Mouse (Mus musculus) megakaryocyte progenitor cell, adult 5-6 weeks (primary cell): ENCODE measurements around the gene Htr1d. TPM values are rescaled to one million over a fixed set of nuclear protein-coding genes. Genes with fewer than 3 reads are reported as not detected.

Experiments
- ATAC-seq: replicated peaks from 2 replicates; pipeline ENCODE4 v1.8.0; 2016; ENCODE audit warnings: mild to moderate bottlenecking, moderate TSS enrichment, inconsistent platforms; ENCODE audit not compliant: poor library complexity
- total RNA-seq, 2 experiments: library from RNA; stranded (forward) in 1 of 2; stranded (reverse) in 1 of 2; fragments of 157-497, 149-512 nt in 1 of 2; fragments of 200-1000 nt in 1 of 2; gene quantifications; 2 replicates each; pipeline versions ENCODE4 v1.2.3 to v1.2.4; 2015 to 2017

Htr1d gene
- total RNA-seq (2015) (not detected in 2 replicates), total RNA-seq (2017) (not detected in 2 replicates)

DNA sequence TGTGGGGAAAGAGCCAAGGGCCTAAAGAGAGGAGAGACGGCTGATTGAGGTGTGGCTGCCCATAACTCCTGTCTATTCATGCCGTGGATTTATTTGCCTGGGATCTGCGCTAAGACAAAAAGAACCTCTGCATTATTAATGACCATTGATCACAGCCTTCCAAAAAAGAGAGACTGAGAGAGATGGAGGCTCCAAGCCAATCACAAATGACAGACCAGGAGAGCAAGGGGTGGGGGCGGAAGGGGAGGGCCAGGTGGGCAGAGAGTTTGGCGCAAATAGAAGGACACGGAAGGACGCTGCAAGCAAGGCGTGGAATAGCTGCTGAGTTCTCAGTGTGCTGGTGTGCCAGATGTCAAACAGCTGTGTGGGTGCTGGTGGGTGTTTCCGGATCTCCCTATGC is at the start of gene Htr1d:
Gene Htr1d (plus strand): TSS at position 301 of the 400 bp plus-strand sequence.
- ATAC-seq, result no peak

DNA sequence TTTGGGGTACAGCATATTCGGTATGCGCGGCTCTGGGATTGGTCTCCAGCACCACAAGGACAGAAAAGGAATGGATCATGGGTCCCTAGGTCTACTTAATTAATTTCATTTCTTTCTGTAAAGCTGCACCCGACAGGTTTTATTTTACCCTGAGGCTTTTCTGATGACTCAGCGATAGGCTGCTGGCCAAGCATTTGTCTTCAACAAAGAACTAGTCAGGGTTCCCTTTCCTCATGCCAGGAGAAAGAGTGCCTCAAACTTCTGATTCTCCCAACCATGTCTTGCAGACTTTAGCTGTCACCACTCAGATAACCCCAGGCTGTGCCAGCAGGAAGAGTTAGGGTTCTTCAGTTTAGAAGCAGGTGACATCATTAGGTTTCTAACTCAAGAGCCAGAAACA is 46.3 kb upstream of the Htr1d start:
- no peak for ATAC-seq

- no peak for ATAC-seq
These were observed 40.3 kb upstream of the Htr1d start for GRCm38 (mm10) chr4:136383052-136383451.

GRCm38 (mm10) chr4:136383839-136384238 is 39.5 kb upstream of the Htr1d start:
- no peak for ATAC-seq

DNA sequence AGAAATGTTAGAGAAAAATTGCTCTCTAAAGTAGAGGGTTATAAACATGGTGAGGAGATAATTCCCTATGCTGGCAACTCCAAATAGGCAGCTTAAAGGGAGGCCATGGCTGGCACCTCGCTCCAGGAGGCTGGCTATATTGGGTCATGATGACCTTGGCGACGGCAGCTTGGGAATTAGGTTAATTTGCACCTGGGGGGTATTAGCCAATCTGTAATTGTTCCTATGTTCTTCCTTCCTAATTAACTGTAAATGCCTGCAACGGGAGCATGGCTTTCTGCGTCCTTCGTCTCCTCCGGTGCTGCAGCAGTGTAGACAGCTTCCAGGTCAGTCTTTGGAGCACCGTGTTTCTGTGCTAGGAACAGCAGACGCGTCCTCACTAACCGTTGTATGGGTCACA is 36.1 kb upstream of the Htr1d start:
- ATAC-seq, result no peak

DNA sequence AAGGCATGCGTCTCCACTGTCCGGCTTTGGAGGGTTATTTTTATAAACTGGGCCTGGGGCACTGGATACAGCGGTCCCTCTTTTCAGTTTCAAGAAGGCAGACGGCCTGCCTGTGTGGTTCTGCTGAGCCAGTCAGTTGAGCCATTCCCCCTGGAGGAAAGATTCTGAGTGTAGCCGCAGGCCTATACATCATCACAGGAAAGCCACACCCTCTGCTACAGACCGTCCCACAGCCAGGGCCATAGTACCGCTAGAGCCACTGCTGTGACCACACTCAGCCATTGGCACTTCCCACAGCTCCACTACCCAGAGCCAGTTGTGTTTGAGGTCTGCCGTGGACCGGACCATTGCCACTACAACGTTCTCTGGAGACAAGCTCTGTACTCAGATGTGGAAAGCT is 21.5 kb upstream of the Htr1d start:
- ATAC-seq, result no peak

DNA sequence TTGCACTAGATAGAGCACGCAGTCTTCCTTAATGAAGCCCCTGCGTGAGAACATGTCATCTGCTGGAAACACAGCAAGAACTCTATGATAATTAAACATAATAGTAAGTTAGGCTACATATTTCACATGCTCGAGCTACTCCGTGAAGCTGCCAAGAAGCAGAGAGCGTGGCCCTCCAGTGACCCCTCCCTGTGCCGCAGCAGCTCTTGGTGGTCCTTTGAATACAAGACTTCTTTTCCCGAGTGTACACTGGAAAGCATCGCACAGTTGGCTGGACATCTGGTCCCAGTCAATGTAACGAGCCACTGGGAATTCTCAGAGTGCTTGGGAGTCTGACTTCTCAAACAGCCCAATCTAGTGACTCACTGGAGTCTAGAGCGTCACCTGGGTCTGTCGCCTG is 15.5 kb upstream of the Htr1d start:
- ATAC-seq, result no peak

DNA sequence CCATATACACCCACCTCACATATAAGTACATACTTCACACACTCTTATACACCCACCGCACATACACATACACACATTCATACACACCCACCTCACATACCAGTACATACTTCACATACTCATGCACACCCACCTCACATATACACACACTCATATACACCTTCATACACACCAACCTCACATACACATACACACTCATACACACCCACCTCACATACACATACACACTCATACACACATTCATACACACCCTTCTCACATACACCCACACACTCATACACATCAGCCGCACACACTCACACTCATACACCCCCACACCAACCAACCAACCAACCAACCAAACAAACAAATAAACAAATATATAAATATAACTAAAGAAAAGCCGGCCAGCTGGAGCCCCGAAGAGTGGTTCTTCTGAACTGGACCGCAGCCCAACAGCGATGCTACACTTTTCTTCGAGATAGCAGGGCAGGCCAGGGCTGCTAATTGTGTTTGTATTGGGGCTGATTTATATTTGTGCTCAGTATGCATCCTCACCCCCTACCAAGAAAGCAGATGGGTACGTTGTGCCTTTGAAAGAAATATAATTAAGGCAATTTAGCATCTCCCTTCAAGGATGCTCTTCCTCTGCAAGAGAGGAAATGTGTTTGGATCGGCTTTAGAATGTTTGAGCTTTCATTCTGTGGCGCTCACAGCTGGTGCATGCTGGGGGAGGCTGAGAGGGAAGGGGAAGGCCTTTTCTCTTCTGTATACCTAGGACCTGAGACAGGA is 11.1 kb upstream of the Htr1d start:
- no peak for ATAC-seq

GRCm38 (mm10) chr4:136415477-136415876 is 7.8 kb upstream of the Htr1d start:
- ATAC-seq, result no peak

- no peak for ATAC-seq
These were observed 4.4 kb upstream of the Htr1d start for GRCm38 (mm10) chr4:136418962-136419361.

GRCm38 (mm10) chr4:136419386-136419785 is 3.9 kb upstream of the Htr1d start:
- ATAC-seq, result no peak

DNA sequence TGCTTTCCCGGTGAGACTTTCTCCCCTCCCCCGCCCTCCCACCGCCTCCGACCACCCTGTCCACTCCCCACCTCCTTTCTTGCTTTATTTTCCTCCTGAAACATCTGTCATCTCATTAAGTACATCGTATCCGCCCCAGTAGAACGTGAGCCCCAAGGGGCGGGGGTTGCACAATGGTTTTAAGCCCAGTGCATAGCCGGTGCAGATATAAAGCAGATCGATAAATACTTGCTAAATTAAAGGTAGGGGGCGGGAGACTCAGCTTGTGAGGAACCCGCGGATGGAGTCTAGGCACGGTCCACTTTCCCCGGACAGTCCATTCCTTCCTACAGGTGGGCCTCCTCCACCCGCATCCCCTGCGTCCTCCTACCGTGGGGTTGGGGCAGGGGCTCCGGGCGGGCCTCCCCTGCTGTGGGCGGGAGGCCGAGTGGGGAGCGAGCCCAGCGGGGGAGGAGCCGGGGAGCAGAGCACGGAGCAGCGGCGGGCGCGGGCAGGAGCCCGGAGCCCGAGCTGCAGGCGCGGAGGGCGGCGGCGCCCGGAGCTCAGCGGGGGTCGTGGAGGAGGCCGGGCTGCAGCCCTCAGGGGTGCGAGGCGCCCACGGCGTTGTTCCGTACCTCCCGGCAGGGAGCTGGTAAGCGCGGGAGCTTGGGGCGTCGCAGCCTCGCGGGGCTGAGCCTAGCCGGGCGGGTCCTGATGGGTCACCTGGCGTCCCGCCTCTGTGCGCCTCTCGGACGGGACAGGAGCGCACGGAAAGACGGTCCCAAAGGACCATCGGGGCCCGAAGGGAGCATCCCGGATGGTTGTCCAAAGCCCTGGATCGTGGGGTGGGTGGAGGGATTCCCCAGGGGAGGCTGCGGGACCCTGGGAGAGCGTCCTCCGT is 1.0 kb downstream of the Htr1d start:
- ATAC-seq, result no peak

GRCm38 (mm10) chr4:136425000-136425288 is 1.6 kb downstream of the Htr1d start:
- no peak for ATAC-seq

DNA sequence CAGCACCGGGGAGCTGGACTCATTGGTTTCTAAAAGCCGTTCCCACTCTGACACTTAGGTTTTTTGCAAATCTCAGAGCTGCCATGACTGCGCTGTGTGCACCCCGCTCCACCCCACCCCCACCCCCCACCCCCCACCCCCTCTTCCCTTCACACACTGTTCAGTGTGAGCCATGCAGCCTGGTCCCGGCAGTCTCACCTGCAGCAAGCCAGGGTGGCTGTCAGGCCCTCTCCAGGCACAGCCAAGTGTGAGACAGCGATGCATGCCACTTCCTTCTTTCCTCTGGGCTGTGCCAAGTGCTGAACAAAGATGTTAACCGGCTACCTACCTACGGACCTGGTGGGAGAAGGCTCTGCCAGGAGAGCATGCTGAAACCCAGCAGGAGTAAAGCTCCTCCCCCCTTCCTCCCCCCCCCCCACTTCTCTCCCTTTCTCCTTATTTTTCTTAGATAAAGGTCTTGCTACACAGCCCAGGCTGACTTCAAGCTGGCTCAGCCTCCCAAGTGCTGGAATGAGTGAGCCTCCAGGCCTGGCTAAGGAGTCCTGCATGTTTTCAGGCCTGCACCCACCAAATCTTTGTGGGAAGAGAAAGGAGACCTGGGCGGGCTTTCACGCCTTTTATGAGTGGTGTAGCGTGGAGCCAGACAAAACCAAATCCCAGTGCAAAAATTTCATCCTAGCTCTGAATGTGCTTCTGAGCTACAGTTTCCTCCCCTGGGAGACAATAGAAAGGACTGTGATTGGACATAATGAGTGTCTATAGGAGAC is 7.5 kb downstream of the Htr1d start:
- no peak for ATAC-seq

DNA sequence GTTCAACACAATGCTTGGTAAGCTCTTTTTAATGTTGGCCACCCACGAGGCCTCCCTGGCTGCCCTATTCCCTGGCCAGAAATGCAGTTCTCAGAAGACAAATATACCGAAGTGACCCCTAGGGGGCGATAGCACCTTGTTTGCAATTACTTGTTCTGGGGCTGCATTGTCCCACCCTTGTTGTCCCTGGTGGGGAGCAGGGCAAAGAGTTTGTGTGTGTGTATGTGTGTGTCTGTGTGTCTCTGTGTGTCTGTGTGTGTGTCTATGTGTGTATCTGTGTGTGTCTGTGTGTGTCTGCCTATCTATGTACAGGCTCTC is 8.0 kb downstream of the Htr1d start:
- peak; percentile 73 for ATAC-seq

GRCm38 (mm10) chr4:136434029-136434428 is 10.7 kb downstream of the Htr1d start:
- no peak for ATAC-seq

- no peak for ATAC-seq
These were observed 15.8 kb downstream of the Htr1d start for GRCm38 (mm10) chr4:136439106-136439505.

DNA sequence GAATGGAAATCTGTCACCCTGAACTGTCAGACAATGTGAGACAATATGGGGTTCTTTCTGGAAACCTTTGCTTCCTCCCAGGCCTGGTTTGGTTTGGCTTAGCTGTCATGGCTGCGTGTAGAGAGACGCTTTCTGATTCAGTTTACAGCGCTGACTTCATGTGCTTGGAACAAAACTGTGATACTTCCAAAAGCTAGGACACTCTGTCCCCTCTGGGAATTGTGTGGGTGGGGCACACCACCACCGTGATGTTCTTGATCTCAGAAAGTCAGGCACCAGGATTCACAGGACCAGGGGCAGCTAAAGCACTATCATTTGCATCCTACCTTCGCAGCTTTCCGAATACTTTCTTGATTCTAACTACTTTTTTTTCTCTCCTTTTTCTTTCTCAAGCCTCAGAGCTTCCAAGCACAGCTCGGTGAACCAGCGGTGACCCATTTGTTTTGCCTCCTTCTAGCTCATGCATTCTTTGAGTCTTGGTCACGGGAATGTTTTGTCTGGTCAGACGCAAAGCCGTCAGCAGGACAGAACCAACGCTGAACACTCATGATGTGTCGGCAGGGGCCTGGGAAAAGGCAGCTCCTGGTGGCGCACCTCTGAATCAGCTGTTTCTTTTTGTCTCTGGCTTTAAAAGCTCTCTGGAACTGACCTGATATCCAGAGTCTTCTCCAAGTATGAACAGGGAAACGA is 18.2 kb downstream of the Htr1d start:
- ATAC-seq, result no peak

GRCm38 (mm10) chr4:136444561-136444960 is 21.2 kb downstream of the Htr1d start:
- no peak for ATAC-seq

DNA sequence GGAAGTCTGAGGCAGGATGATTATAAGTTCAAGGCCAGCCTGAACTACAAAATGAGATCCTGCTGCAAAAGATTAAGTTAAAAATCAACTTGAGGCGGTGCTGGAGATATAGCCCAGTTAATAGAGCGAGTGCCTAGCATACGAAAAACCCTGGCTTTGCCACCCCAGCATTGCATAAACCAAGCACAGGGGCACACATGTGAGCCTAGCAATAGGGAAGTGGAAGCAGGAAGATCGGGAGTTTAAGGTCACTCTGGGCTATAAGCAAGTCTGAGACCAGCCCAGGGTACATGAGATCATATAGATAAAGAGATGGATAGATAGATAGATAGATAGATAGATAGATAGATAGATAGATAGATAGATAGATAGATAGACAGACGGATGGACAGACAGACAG is 26.5 kb downstream of the Htr1d start:
- no peak for ATAC-seq

DNA sequence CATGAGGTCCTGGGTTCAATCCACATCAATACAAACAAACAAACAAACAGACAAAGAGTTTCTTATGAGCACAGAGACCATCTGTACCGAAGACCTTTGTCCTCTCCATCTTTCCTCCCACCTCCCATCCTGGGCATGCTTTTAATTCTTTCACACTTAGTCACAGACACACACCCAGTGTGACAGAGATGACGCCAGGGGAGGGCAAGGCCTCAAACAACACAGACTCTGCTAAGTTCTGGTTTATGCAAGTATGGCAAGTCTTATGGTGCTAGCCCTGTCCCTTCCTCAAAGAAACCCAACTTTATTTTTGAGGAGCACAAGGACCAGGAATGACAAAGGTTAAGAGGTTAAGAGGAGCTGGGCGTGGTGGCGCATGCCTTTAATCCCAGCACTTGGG is 26.9 kb downstream of the Htr1d start:
- ATAC-seq, result no peak
